Mouse (Mus musculus) intestine, postnatal 0 days (tissue): ENCODE measurements around the gene Ldlr. TPM values are rescaled to one million over a fixed set of nuclear protein-coding genes. Genes with fewer than 3 reads are reported as not detected.
"Not testable (repeated sequence)": the region's sequence is repeated elsewhere in the genome, so short reads cannot be mapped to it uniquely, and the experiment has no call there.

Source experiments
- ATAC-seq: fragments of 200-750 bp; cut with Nextera tagmentation; 2 replicates; pipeline ENCODE4 v1.8.0; 2017; ENCODE audit warnings: mild to moderate bottlenecking, moderate TSS enrichment, moderate library complexity
- H3K27ac ChIP-seq: fragments of 300-500 bp; sonication (generic); 2 replicates; pipeline ENCODE4 v1.5.1; 2014; ENCODE audit warnings: mild to moderate bottlenecking, low read depth, low read length, moderate library complexity
- H3K27me3 ChIP-seq: fragments of 300-500 bp; sonication (generic); replicated peaks from 2 replicates; pipeline ENCODE4 v1.6.1; 2014; ENCODE audit warnings: low read length, mixed read lengths; ENCODE audit not compliant: control insufficient read depth, insufficient read depth
- H3K36me3 ChIP-seq: fragments of 300-500 bp; sonication (generic); 2 replicates; pipeline ENCODE4 v1.6.1; 2014; ENCODE audit warnings: mild to moderate bottlenecking, moderate library complexity; ENCODE audit not compliant: control insufficient read depth, insufficient read depth
- H3K4me1 ChIP-seq: fragments of 300-500 bp; sonication (generic); replicated peaks from 2 replicates; pipeline ENCODE4 v1.6.1; 2014; ENCODE audit warnings: antibody characterized with exemption, low read length, mixed read lengths; ENCODE audit not compliant: control insufficient read depth, insufficient read depth
- H3K4me2 ChIP-seq: fragments of 300-500 bp; sonication (generic); replicated peaks from 2 replicates; pipeline ENCODE4 v1.6.1; 2014; ENCODE audit warnings: low read depth, mild to moderate bottlenecking, moderate library complexity
- H3K4me3 ChIP-seq: fragments of 300-500 bp; sonication (generic); 2 replicates; pipeline ENCODE4 v1.5.1; 2014; ENCODE audit warnings: low read depth, low read length
- H3K9ac ChIP-seq: fragments of 300-500 bp; sonication (generic); 2 replicates; pipeline ENCODE4 v1.6.1; 2014; ENCODE audit warnings: mild to moderate bottlenecking, low read depth, low read length
- H3K9me3 ChIP-seq: fragments of 300-500 bp; sonication (generic); 2 replicates; pipeline ENCODE4 v1.6.1; 2016; ENCODE audit warnings: mixed run types; ENCODE audit not compliant: control insufficient read depth
- CTCF ChIP-seq: sonication (generic); IDR thresholded peaks from 2 replicates; pipeline ENCODE4 v1.5.1; 2016; ENCODE audit warnings: low read depth, mild to moderate bottlenecking, control low read depth, antibody characterized with exemption, moderate library complexity
- WGBS: fragments of 180-500 bp; shearing (Covaris S2); extraction: QIAGEN DNeasy Blood & Tissue Kit; methylation state at CpG from one replicate; pipeline ENCODE4 v1.1.7; 2014; 5-methylcytosine and 5-hydroxymethylcytosine counted together
- polyA plus RNA-seq: library from polyadenylated mRNA; unstranded; fragments of >200 nt; fragmentation: Nextera tagmentation; extraction: Ambion mirVana; gene quantifications from 2 replicates; pipeline ENCODE4 v1.2.1, GENCODE M21; 2015

The Ldlr gene
- polyA plus RNA-seq, 1 experiment from 2014 or later, result 22.8 TPM

DNA sequence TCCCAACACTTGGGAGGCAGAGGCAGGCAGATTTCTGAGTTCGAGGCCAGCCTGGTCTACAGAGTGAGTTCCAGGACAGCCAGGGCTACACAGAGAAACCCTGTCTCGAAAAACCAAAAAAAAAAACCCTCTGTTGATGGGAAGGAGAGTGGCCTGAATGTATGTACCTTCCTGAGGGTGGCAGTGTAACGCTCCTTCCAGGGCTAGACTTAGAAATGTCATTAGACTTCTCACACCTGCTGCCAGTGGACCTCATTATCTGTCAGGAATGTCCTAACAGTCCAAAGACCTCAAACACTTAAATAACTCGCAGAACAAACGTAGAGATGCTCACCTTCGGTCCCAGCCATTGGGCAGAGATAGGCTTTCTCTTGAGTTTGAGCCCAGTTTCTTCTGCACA, 24.0 kb upstream of the Ldlr start:
- H3K4me2 ChIP-seq, H3K9ac ChIP-seq, H3K4me1 ChIP-seq, H3K4me3 ChIP-seq, H3K9me3 ChIP-seq, H3K27me3 ChIP-seq: not testable (repeated sequence)
- Histone ChIP-seq H3K36me3 (peaks cover 68% of the 10 kb centered on the region), H3K27ac (0 out of 2 replicates have a peak overlapping the region, but pooled peaks have one; percentile 7)
- WGBS, result 57% methylated on average over 6 of the region's 6 CpGs
- peak; percentile 42; the same call in 1 of the 2 replicates for ATAC-seq
- TF ChIP-seq CTCF, result peak; percentile 67

DNA sequence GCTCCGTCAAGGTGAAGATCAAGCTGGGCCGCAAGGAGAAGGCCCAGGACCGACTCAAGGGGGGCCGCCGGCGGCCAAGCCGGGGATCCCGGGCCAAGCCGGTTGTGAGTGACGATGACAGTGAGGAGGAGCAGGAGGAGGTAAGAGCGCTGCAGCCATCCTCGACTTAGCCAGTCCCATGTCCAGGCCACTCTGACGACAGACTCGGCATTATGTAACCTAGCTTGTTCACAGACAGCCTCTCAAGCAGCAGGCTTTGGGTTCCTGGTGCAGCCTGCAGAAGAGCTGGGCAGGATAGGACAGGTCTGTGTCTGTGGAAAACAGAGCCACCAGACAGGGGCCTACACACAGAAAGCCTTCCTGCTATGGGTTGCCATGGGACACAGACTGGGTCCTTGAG, 22.2 kb upstream of the Ldlr start:
- H3K36me3 ChIP-seq, result peaks cover 57% of the 10 kb centered on the region
- no peak for ATAC-seq
- H3K9me3 ChIP-seq, result no peaks in the 10 kb centered on the region
- H3K4me2 ChIP-seq, result no peak overlapping the region
- TF ChIP-seq CTCF, result no peak
- H3K4me1 ChIP-seq, result no peaks in the 10 kb centered on the region
- H3K27me3 ChIP-seq, result no peaks in the 10 kb centered on the region
- no peak overlapping the region for H3K4me3 ChIP-seq
- H3K9ac ChIP-seq, result no peak overlapping the region
- peak overlapping the region; percentile 28; the same call in 1 of the 2 replicates for H3K27ac ChIP-seq
- 94% methylated on average over 14 of the region's 14 CpGs for WGBS

DNA sequence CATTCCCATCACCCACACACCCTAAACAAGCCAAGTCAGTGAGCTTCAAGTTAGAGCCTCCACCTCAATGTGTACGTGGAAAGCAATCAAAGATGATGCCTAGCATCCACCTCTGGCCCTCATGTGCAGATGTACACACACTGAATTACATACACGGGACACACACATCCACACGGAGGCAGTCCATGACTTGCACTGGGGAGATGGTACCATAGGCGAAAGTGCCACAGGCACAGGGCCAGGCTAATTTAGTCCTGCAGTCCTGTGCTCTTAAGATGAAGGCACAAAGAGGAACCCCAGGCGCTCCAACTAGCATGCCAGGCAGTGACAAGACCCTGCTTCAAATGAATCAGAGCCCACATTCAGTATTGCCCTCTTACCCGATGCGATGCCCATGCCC, 19.8 kb upstream of the Ldlr start:
- ATAC-seq, result no peak
- no peak for TF ChIP-seq CTCF
- Histone ChIP-seq H3K4me1 (no peaks in the 10 kb centered on the region), H3K9ac (no peak overlapping the region), H3K36me3 (peaks cover 53% of the 10 kb centered on the region), H3K9me3 (no peaks in the 10 kb centered on the region), H3K27ac (no peak overlapping the region), H3K4me2 (no peak overlapping the region), H3K27me3 (no peaks in the 10 kb centered on the region), H3K4me3 (no peak overlapping the region)
- WGBS, result 96% methylated on average over 7 of the region's 7 CpGs

DNA sequence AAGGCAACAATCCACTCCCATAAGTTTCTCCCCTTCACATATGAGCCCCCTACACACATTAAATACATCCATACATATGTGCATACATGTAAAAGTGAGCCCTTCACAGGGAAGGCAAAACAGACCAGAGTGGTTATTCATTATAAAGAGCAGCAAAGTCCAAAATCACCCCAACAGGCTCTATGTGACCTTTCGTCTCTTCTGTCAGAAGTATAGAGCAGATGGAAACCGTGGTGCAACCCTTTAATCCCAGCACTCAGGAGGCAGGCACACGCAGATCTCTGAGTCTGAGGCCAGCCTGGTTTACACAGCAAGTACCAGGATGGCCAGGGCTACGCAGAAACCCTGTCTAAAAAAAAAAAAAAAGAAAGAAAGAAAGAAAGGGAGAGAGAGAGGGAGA, 17.2 kb upstream of the Ldlr start:
- Histone ChIP-seq H3K4me1 (no peaks in the 10 kb centered on the region), H3K27ac (peak overlapping the region; percentile 50), H3K9ac (no peak overlapping the region), H3K4me3 (no peak overlapping the region), H3K27me3 (no peaks in the 10 kb centered on the region), H3K9me3 (no peaks in the 10 kb centered on the region), H3K4me2 (no peak overlapping the region), H3K36me3 (peaks cover 43% of the 10 kb centered on the region)
- 64% methylated on average over 4 of the region's 4 CpGs for WGBS
- no peak for TF ChIP-seq CTCF
- ATAC-seq, result no peak

DNA sequence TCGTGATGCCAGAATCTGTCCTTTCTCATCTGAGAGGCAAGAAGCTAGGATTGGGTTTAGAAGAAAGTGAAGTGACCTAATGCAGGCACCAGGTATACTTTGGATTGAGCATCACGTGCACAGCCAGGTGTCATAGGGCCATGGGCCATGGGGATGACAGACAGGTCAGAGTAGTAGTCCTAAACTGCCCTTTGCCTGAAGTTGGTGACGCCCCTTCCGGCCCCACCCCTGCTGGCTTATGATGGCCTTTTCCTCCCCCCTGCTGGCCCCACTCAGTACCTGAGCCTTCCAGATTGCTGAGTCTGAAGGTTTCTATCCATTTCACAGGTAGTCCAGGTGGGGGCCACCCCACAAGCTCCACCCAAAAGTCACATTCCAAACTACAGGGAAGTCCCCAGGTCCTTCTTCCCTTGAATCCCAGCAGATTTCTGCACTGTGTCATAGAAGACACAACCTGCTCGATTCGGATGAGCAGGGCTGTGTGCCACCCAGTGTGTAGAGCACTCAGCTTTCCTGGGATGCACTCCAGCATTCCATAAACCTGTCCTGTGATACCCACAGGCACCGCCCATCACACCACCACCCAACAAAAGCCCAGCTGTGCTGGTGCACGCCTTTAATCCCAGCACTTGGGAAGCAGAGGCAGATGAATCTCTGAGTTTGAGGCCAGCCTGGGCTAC, 16.6 kb upstream of the Ldlr start:
- H3K9ac ChIP-seq, result no peak overlapping the region
- H3K4me1 ChIP-seq, result no peaks in the 10 kb centered on the region
- no peak overlapping the region for H3K4me3 ChIP-seq
- peaks cover 37% of the 10 kb centered on the region for H3K36me3 ChIP-seq
- H3K27me3 ChIP-seq, result no peaks in the 10 kb centered on the region
- H3K9me3 ChIP-seq, result no peaks in the 10 kb centered on the region
- ATAC-seq, result peak; percentile 90
- peak overlapping the region; percentile 50 for H3K27ac ChIP-seq
- 72% methylated on average over 8 of the region's 8 CpGs for whole genome bisulfite sequencing
- no peak overlapping the region for H3K4me2 ChIP-seq
- peak; percentile 38 for TF ChIP-seq CTCF

DNA sequence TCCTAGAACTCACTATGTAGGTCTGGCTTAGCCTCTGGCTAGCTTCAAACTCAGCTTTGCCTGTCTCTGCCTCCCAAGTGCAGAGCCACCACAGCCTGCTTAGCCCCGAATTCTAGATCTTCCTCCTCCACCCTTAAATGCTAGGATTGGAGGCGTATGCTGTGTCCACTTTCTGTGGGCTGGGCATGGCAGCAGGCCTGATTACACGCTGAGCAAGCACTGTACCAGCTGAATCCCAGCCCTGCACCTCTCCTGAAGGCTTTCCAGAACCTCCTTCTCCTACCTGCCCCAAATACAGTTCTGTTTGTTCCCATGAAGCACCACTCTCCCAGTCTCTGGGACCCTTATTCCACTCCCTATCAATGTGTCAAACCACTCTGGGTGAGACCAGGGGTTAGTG, 13.9 kb upstream of the Ldlr start:
- H3K9ac ChIP-seq, result no peak overlapping the region
- TF ChIP-seq CTCF, result no peak
- no peaks in the 10 kb centered on the region for H3K27me3 ChIP-seq
- H3K4me3 ChIP-seq, result no peak overlapping the region
- 97% methylated on average over 3 of the region's 3 CpGs for WGBS
- H3K4me2 ChIP-seq, result no peak overlapping the region
- H3K36me3 ChIP-seq, result peaks cover 14% of the 10 kb centered on the region; the same call in 1 of the 2 replicates
- H3K9me3 ChIP-seq, result no peaks in the 10 kb centered on the region
- H3K4me1 ChIP-seq, result no peaks in the 10 kb centered on the region
- H3K27ac ChIP-seq, result no peak overlapping the region
- ATAC-seq, result no peak
